Mouse (Mus musculus) hindbrain, embryonic 14.5 days (tissue): ENCODE results near the gene Pik3c2b. TPM values are rescaled to one million over a fixed set of nuclear protein-coding genes. Genes with fewer than 3 reads are reported as not detected.

Source experiments
- ATAC-seq: fragments of 200-750 bp; cut with Nextera tagmentation; 2 replicates; pipeline ENCODE4 v1.8.0; 2017; ENCODE audit warnings: moderate number of reproducible peaks, mild to moderate bottlenecking, moderate TSS enrichment, moderate library complexity; ENCODE audit not compliant: low FRiP score
- DNase-seq: peaks from one replicate; pipeline ENCODE4 v3.0.0-alpha.2; 2015; ENCODE audit warnings: low spot score
- H3K27ac ChIP-seq: fragments of 300-500 bp; sonication (generic); 2 replicates; pipeline ENCODE4 v1.5.1; 2014; ENCODE audit warnings: mild to moderate bottlenecking, moderate library complexity
- H3K27me3 ChIP-seq: fragments of 300-500 bp; sonication (generic); 2 replicates; pipeline ENCODE4 v1.6.1; 2014; ENCODE audit warnings: mild to moderate bottlenecking, low read length, mixed read lengths; ENCODE audit not compliant: control insufficient read depth, insufficient read depth
- H3K36me3 ChIP-seq: fragments of 300-500 bp; sonication (generic); replicated peaks from 2 replicates; pipeline ENCODE4 v1.6.1; 2014; ENCODE audit not compliant: control insufficient read depth, insufficient read depth
- H3K4me1 ChIP-seq: fragments of 300-500 bp; sonication (generic); replicated peaks from 2 replicates; pipeline ENCODE4 v1.6.1; 2014; ENCODE audit warnings: antibody characterized with exemption, low read length, mixed read lengths; ENCODE audit not compliant: control insufficient read depth, insufficient read depth
- H3K4me2 ChIP-seq: fragments of 300-500 bp; sonication (generic); replicated peaks from 2 replicates; pipeline ENCODE4 v1.6.1; 2014; ENCODE audit warnings: mild to moderate bottlenecking, moderate library complexity
- H3K4me3 ChIP-seq: fragments of 300-500 bp; sonication (generic); replicated peaks from 2 replicates; pipeline ENCODE4 v1.5.1; 2014; ENCODE audit warnings: mild to moderate bottlenecking, low read length
- H3K9ac ChIP-seq: fragments of 300-500 bp; sonication (generic); 2 replicates; pipeline ENCODE4 v1.6.1; 2014
- H3K9me3 ChIP-seq: fragments of 300-500 bp; sonication (generic); 2 replicates; pipeline ENCODE4 v1.6.1; 2016; ENCODE audit warnings: low read length; ENCODE audit not compliant: control insufficient read depth
- WGBS: fragments of 180-500 bp; shearing (Covaris S2); extraction: QIAGEN DNeasy Blood & Tissue Kit; methylation state at CpG from one replicate; pipeline ENCODE4 v1.1.7; 2014; 5-methylcytosine and 5-hydroxymethylcytosine counted together
- polyA plus RNA-seq: library from polyadenylated mRNA; unstranded; fragments of >200 nt; fragmentation: Nextera tagmentation; extraction: Ambion mirVana; gene quantifications from 2 replicates; pipeline ENCODE4 v1.2.1, GENCODE M21; 2014

Gene Pik3c2b
- polyA plus RNA-seq, 1 experiment from 2014 or later = 14.8 TPM

- WGBS = 86% methylated on average over 6 of the region's 6 CpGs
- H3K4me1 ChIP-seq = peaks cover 7% of the 10 kb centered on the region
- no peak overlapping the region for H3K27ac ChIP-seq
- no peaks in the 10 kb centered on the region for H3K9me3 ChIP-seq
- H3K4me2 ChIP-seq = no peak overlapping the region
- no peak for DNase-seq
- H3K36me3 ChIP-seq = peaks cover 22% of the 10 kb centered on the region
- no peak overlapping the region for H3K9ac ChIP-seq
- no peaks in the 10 kb centered on the region for H3K27me3 ChIP-seq
- H3K4me3 ChIP-seq = no peak overlapping the region
- ATAC-seq = no peak
Observed at GRCm38 (mm10) chr1:133075651-133076400, 30.4 kb downstream of the Pik3c2b start.

GRCm38 (mm10) chr1:133076681-133077514 is 31.4 kb downstream of the Pik3c2b start:
- Histone ChIP-seq H3K27ac (0 out of 2 replicates have a peak overlapping the region, but pooled peaks have one; percentile 14), H3K4me3 (no peak overlapping the region)
- ATAC-seq = no peak

GRCm38 (mm10) chr1:133077606-133078337 is 32.3 kb downstream of the Pik3c2b start:
- Histone ChIP-seq H3K9me3 (no peaks in the 10 kb centered on the region), H3K9ac (no peak overlapping the region), H3K27ac (0 out of 2 replicates have a peak overlapping the region, but pooled peaks have one; percentile 14), H3K4me3 (no peak overlapping the region), H3K27me3 (no peaks in the 10 kb centered on the region), H3K4me2 (no peak overlapping the region), H3K36me3 (peaks cover 40% of the 10 kb centered on the region), H3K4me1 (peaks cover 7% of the 10 kb centered on the region)
- ATAC-seq = no peak
- WGBS = 53% methylated on average over 11 of the region's 12 CpGs
- DNase-seq = no peak

More at GRCm38 (mm10) chr1:133076681-133077514, 31.4 kb downstream of the Pik3c2b start:
- H3K4me1 ChIP-seq = peaks cover 7% of the 10 kb centered on the region
- H3K27me3 ChIP-seq = no peaks in the 10 kb centered on the region
- H3K4me2 ChIP-seq = no peak overlapping the region
- H3K9me3 ChIP-seq = no peaks in the 10 kb centered on the region
- no peak overlapping the region for H3K9ac ChIP-seq
- H3K36me3 ChIP-seq = peaks cover 32% of the 10 kb centered on the region
- no peak for DNase-seq
- 47% methylated on average over 20 of the region's 20 CpGs for WGBS

- no peaks in the 10 kb centered on the region for H3K9me3 ChIP-seq
- ATAC-seq = no peak
- H3K4me3 ChIP-seq = no peak overlapping the region
- no peak for DNase-seq
- no peaks in the 10 kb centered on the region for H3K27me3 ChIP-seq
- peaks cover 46% of the 10 kb centered on the region for H3K36me3 ChIP-seq
- H3K4me2 ChIP-seq = no peak overlapping the region
- H3K27ac ChIP-seq = no peak overlapping the region
- H3K4me1 ChIP-seq = peaks cover 7% of the 10 kb centered on the region
- no peak overlapping the region for H3K9ac ChIP-seq
- WGBS = 24% methylated on average over 1 of the region's 1 CpGs
Observed at GRCm38 (mm10) chr1:133078338-133078727, 32.9 kb downstream of the Pik3c2b start.

- peaks cover 7% of the 10 kb centered on the region for H3K4me1 ChIP-seq
- ATAC-seq = peak; percentile 29; the same call in 1 of the 2 replicates
- H3K9ac ChIP-seq = 0 out of 2 replicates have a peak overlapping the region, but pooled peaks have one; percentile 12
- H3K27ac ChIP-seq = peak overlapping the region; percentile 80
- no peak overlapping the region for H3K4me3 ChIP-seq
- no peaks in the 10 kb centered on the region for H3K27me3 ChIP-seq
- no peak for DNase-seq
- H3K36me3 ChIP-seq = peaks cover 48% of the 10 kb centered on the region
- 24% methylated on average over 7 of the region's 7 CpGs for WGBS
- no peak overlapping the region for H3K4me2 ChIP-seq
- no peaks in the 10 kb centered on the region for H3K9me3 ChIP-seq
Observed at GRCm38 (mm10) chr1:133079509-133079908, 34.0 kb downstream of the Pik3c2b start.

- Histone ChIP-seq H3K9ac (peak overlapping the region; percentile 12; the same call in 1 of the 2 replicates), H3K4me2 (no peak overlapping the region), H3K27ac (peak overlapping the region; percentile 80), H3K4me3 (no peak overlapping the region), H3K36me3 (peaks cover 53% of the 10 kb centered on the region), H3K27me3 (no peaks in the 10 kb centered on the region), H3K9me3 (no peaks in the 10 kb centered on the region), H3K4me1 (peaks cover 7% of the 10 kb centered on the region)
- ATAC-seq (peak; percentile 72), DNase-seq (peak; percentile 52)
- 10% methylated on average over 9 of the region's 9 CpGs for WGBS
Observed at GRCm38 (mm10) chr1:133080079-133080561, 34.7 kb downstream of the Pik3c2b start.

GRCm38 (mm10) chr1:133080717-133081116 is 35.2 kb downstream of the Pik3c2b start:
- Histone ChIP-seq H3K4me3 (no peak overlapping the region), H3K9me3 (no peaks in the 10 kb centered on the region), H3K9ac (no peak overlapping the region), H3K36me3 (peaks cover 54% of the 10 kb centered on the region), H3K4me2 (no peak overlapping the region), H3K4me1 (peaks cover 7% of the 10 kb centered on the region), H3K27me3 (no peaks in the 10 kb centered on the region), H3K27ac (peak overlapping the region; percentile 80)
- no peak for ATAC-seq
- DNase-seq = no peak
- 34% methylated on average over 6 of the region's 6 CpGs for WGBS

- Histone ChIP-seq H3K4me3 (no peak overlapping the region), H3K36me3 (peaks cover 58% of the 10 kb centered on the region), H3K4me2 (no peak overlapping the region), H3K4me1 (peaks cover 7% of the 10 kb centered on the region), H3K27ac (no peak overlapping the region), H3K9ac (no peak overlapping the region), H3K27me3 (no peaks in the 10 kb centered on the region), H3K9me3 (no peaks in the 10 kb centered on the region)
- no peak for DNase-seq
- no peak for ATAC-seq
- WGBS = 91% methylated on average over 5 of the region's 5 CpGs
Observed at GRCm38 (mm10) chr1:133083003-133083546, 37.6 kb downstream of the Pik3c2b start.
